Mouse (Mus musculus): Measurements from ENCODE around the gene Tmppe.

The Tmppe gene

DNA sequence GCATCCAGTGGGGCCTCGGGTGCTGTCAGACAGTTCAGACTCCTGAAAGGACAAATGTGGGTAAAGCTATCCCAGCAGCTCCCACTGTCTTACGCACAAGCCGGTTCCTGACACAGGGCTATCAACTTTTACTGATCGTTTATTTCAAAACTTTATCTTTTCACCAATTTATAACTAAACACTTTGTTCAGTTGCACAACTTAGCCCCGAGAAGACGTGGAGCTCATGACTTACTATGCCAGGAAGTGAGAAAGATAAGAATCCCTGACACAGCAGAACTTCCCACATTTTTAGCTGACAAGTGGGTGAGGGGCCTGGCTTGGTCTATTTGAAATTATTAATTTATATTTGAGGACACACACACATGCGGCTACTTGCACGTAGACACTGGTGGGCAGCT lies 6.2 kb upstream of the Tmppe start:
- no peak for DNase-seq (ENCODE audit: low read depth, low spot score)

DNA sequence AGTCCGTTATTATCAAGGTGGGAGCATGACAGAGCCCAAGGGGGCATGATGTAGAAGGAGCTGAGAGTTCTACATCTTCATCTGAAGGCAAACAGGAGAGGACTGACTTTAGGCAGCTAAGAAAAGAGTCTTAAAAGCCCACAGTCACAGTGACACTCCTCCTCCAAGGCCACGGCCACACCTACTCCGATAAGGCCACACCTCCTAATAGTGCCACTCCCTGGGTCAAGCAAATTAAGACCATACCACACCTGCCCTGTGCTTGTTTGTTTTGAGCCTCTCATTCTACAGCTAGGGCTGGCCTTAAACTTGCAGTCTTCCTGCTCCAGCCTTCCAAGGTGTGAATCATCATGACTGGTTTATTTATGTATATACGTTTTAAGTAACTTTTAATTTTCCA lies 5.6 kb upstream of the Tmppe start:
- DNase-seq (ENCODE audit: low read depth, low spot score) = no peak

DNA sequence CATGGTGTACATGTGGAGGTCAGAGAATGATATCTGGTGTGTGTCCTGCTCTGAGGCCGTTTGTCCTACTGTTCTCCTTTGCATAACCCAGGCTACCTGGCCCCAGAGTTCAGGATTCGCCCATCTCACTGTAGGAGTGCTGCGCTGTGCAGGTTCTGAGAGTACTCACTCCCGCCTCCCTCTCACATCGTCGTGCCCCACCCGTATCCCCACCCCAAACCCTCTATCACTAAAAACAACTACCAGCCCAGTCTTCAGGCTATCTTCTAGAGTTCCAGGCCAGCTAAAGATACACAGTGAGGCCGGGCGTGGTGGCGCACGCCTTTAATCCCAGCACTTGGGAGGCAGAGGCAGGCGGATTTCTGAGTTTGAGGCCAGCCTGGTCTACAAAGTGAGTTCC lies 1.2 kb upstream of the Tmppe start:
- no peak for DNase-seq (ENCODE audit: low read depth, low spot score)

DNA sequence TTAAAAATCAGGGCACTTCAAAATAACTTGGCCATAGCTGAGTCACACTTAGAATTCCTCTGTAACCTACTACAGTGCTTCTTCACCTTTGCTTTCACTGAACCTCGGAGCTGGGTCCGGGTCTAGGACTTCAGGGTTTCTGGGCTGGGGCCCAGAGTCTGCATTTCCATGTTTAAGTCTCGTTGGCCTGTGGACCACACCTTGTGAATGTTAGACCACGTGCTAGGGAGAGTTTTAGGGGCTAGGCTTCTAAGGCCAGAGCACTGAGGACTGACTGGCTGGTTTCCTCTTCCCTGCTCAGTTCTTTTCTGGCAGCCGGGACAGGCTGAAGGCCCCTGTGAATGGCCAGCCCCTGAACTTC lies 337 bp upstream of the Tmppe start:
- no peak for DNase-seq (ENCODE audit: low read depth, low spot score)

- peak; percentile 62 for DNase-seq (ENCODE audit: low read depth, low spot score)
These were observed 778 bp downstream of the Tmppe start for GRCm38 (mm10) chr9:114401685-114402080.

DNA sequence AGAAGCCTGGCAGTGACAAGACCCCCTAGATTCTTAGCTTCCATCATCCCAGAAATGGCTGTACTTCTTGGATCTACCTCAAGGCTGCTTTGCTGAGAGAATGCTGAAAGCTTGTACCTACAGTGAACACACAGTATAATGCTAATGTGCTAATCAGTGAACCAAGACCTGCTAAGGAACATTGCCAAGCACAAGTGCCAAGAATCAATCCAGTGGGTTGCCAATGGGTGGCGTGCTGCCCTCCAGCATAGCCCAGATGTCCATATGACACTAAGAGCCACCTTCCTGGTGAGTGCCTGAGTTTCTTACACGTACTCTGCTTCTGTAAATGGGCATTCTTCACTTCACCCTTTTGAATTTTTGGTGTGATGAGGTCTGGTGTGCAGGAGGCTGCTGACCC lies 6.8 kb downstream of the Tmppe start:
- DNase-seq (ENCODE audit: low read depth, low spot score) = no peak

- DNase-seq (ENCODE audit: low read depth, low spot score) = no peak
These were observed 9.5 kb downstream of the Tmppe start for GRCm38 (mm10) chr9:114410313-114410862.

DNA sequence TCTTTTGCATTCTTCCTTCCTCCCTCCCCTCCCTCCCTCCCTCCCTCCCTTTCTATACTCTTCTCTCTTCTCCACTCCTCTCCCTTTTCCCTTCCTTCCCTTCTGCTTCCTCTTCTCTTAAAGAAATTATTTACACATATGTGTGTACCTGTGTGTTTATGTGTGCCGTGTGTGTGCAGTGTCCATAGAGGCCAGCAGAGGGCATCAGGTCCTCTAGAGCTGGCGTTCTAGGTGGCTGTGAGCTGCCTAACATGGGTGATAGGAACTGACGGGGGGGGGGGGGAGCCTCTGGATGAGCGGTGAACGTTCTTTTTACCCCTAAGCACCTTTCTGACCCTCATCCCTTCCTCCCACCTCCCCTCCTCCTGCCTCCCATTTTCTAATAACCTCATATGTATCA lies 10.4 kb downstream of the Tmppe start:
- no peak for DNase-seq (ENCODE audit: low read depth, low spot score)

DNA sequence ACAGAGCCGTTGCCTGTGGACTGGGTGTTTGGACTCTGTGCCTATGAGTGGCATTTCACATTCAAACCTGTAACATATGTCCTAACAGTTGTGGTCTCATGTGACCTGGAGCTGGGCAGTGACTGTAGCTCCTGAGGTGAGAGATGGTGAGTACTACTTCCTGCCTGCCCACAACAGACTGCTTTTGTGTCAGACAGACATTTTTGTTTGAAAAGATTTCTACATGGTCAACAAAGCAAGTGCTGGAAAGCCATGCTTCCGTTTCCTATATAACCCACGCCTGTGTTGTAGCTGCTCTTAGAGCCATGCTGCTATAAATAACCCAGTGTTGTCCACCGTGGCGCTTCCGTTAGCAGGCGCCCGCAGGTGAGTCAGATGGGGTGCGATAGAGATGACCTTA lies 11.5 kb downstream of the Tmppe start:
- DNase-seq (ENCODE audit: low read depth, low spot score) = no peak

DNA sequence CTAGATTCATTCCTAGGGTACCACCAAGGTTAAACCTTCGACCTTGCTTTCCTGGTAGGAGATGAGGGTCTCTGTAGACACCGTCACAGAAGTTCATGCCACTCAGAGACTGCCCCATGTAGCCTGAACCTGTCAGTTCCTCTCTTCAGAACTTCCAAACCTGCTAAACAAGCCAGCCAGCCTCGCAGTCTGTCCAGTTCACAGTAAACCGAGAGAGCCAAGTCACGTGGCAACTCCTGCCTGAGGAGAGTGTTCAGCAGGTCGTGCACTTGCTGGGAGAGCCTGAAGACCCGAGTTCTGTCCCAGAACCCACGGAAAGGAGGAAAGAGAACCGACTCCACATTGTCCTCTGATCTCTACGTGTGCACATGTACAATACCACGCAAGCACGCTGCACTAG lies 13.0 kb downstream of the Tmppe start:
- DNase-seq (ENCODE audit: low read depth, low spot score) = no peak

DNA sequence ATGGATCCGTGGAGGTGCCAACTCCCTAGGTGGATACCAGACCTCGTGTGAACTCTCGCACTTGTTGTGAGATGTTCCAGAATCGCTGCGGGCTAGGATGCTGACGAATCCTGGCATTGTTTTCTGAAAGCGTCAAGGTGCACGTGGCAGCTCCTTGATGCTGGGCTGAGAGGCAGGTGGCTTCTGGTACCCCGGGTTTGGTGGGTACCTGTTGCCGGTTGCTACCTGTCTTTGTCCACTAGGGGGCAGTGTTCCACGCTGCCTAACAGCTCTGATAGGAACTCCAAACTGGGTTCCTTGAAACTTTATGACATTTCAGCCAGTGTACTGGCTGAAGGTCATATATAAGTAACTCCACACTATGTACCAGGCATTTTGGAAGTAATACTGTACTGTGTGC lies 14.8 kb downstream of the Tmppe start:
- DNase-seq (ENCODE audit: low read depth, low spot score) = peak; percentile 77

DNA sequence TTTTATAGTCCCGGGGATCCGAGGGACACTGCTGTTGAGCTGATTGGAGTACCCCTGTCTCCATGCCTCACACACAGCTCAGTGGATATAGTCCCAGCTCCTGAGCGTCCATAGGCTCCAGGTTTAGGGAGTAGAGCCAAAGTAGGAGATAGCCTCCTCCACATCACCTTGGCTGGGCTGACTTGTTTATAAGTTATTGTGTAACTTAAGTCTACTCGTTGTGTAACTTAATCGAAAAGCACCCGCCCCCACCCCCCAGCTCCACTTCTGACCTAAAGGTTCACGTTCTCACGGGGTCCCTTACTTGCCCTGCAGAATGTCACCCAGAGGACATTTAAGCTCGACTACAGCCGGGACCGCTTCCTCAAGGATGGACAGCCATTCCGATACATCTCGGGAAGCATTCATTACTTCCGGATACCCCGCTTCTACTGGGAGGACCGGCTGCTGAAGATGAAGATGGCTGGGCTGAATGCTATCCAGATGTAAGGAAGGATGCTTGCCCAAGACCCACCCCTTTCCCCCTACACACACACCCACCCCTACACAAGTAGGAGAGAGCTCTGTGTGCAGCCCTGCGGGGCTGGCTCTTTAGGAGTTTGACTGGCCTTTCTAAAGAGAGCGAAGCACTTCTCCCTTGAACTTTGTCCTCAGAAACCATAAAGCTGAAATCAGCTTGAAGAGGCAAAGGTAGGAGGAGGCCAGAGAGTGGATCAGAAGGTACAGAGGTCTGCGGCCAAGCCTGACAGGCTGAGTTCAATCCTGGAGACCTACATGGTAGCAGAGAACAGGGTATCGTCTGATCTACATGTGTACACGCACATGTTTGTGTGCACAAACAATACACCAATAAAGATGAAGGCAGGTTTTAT lies 16.0 kb downstream of the Tmppe start:
- no peak for DNase-seq (ENCODE audit: low read depth, low spot score)

- DNase-seq (ENCODE audit: low read depth, low spot score) = peak; percentile 87
These were observed 17.3 kb downstream of the Tmppe start for GRCm38 (mm10) chr9:114418187-114418586.

DNA sequence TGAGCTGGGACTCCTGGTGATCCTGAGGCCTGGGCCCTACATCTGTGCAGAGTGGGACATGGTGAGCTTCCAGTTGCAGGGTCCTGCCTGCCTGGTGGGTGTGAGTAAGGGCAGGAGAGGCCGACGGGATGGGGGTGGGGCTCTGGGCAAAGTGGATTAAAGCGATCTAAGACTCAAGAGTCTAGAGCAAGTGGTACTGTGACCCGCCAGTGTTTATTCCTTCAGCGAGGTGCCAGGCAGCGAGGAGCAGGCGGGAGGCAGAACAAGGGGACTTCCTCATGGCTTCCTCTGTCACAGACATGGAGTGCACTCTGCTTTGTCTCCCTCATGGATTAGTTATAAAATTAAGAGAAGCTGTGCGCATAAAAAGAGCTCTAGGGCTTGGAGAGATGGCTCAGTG lies 19.5 kb downstream of the Tmppe start:
- no peak for DNase-seq (ENCODE audit: low read depth, low spot score)

DNA sequence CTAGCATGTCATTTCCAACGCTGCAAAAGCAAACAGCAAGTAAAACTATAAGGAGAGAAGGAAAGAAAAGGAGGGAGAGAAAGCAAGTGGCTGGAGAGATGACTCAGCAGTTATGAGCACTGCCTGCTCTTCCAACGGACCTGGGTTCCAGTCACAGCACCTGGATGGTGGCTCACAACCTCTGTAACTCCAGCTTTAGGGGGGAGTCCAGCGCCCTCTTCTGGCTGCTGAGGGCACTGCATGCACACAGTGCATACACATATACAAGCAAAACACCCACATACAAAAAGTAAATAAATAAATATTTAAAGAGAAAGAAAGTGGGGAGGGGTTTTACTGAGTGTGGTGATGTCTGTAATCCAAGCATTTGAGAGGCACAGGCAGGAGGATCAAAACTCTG lies 20.1 kb downstream of the Tmppe start:
- DNase-seq (ENCODE audit: low read depth, low spot score) = peak; percentile 27

GRCm38 (mm10) chr9:114421797-114422196 lies 20.9 kb downstream of the Tmppe start:
- DNase-seq (ENCODE audit: low read depth, low spot score) = peak; percentile 89

DNA sequence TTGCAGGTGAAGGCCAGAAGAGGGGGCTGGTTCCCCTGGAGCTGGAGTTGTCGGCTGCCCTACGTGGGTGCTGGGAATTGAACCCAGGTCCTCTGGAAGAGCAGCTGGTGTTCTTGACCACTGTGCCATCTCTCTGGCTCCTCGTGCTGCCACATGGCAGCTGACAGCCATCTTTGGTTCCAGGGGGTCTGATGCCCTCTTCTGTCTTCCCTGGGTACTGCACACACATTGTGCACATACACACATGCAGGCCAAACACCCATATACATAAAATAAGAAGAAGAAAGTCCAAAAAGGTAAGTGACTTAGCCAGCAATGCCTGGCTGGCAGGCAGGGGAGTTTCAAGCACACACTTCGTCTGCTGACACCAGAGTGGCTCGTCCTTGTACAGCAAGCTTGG lies 24.7 kb downstream of the Tmppe start:
- DNase-seq (ENCODE audit: low read depth, low spot score) = no peak

- peak; percentile 57 for DNase-seq (ENCODE audit: low read depth, low spot score)
These were observed 25.3 kb downstream of the Tmppe start for GRCm38 (mm10) chr9:114426201-114426600.

- peak; percentile 60 for DNase-seq (ENCODE audit: low read depth, low spot score)
These were observed 26.5 kb downstream of the Tmppe start for GRCm38 (mm10) chr9:114427425-114427824.

- DNase-seq (ENCODE audit: low read depth, low spot score) = no peak
These were observed 27.4 kb downstream of the Tmppe start for GRCm38 (mm10) chr9:114428103-114428834.

- peak; percentile 68 for DNase-seq (ENCODE audit: low read depth, low spot score)
These were observed 34.8 kb downstream of the Tmppe start for GRCm38 (mm10) chr9:114435668-114436067.

- DNase-seq (ENCODE audit: low read depth, low spot score) = peak; percentile 89
These were observed 39.6 kb downstream of the Tmppe start for GRCm38 (mm10) chr9:114440548-114440947.

DNA sequence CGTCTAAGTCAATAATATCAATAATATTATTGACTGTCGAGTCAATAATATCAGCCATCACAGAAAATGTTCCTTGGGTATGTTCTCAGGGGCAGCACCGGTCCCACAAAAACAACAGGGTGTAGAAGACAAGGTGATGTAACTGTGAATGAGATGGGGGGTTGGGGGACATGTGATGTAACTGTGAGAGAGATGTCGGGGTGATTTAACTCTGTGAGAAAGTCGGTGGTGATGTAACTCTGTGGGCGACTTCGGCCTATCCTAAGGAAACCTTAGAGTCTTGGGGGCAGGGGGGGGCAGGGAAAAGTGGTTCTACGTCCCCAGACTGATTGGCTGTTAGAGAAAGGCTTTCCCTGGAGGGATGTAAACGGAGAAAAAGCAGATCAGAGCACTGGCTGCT lies 41.3 kb downstream of the Tmppe start:
- peak; percentile 50 for DNase-seq (ENCODE audit: low read depth, low spot score)
